Mouse (Mus musculus): ENCODE measurements around the gene Rdh9.

GRCm38 (mm10) chr10:127747254-127747653, 28.9 kb upstream of the Rdh9 start:
- TF ChIP-seq GATA1 (IDR thresholded peaks at IDR 0.05; ENCODE audit: low read length) = no peak
- no peak for TF ChIP-seq TAL1 (IDR thresholded peaks at IDR 0.05; ENCODE audit: low read length)
